Mouse (Mus musculus) limb, embryonic 10.5 days (tissue): ENCODE measurements at regions not wholly inside any gene's neighbourhood (a gene's known extent, or its start where the extent isn't known, plus 50 kb on each side); places are given as distances from the start of the nearest gene placed in this dataset.

Source experiments
- DNase-seq: peaks from one replicate; pipeline ENCODE4 v3.0.0-alpha.2; 2017; ENCODE audit warnings: low spot score
- H3K27ac ChIP-seq: fragments of 300-500 bp; sonication (generic); 2 replicates; pipeline ENCODE4 v1.5.1; 2016; ENCODE audit warnings: mild to moderate bottlenecking
- H3K27me3 ChIP-seq: fragments of 300-500 bp; sonication (generic); 2 replicates; pipeline ENCODE4 v1.6.1; 2016; ENCODE audit warnings: low read depth, mild to moderate bottlenecking; ENCODE audit not compliant: poor library complexity, severe bottlenecking
- H3K36me3 ChIP-seq: fragments of 300-500 bp; sonication (generic); 2 replicates; pipeline ENCODE4 v1.6.1; 2016; ENCODE audit warnings: mild to moderate bottlenecking, moderate library complexity
- H3K4me1 ChIP-seq: fragments of 300-500 bp; sonication (generic); 2 replicates; pipeline ENCODE4 v1.6.1; 2016
- H3K4me3 ChIP-seq: fragments of 300-500 bp; sonication (generic); 2 replicates; pipeline ENCODE4 v1.5.1; 2016; ENCODE audit warnings: mild to moderate bottlenecking, moderate library complexity
- H3K9me3 ChIP-seq: fragments of 300-500 bp; sonication (generic); replicated peaks from 2 replicates; pipeline ENCODE4 v1.6.1; 2016; ENCODE audit warnings: mild to moderate bottlenecking
- WGBS: fragments of 180-500 bp; shearing (Covaris S2); methylation state at CpG from one replicate; pipeline ENCODE4 v1.1.7; 2016; 5-methylcytosine and 5-hydroxymethylcytosine counted together

- H3K4me3 ChIP-seq: no peak overlapping the region
- H3K9me3 ChIP-seq: no peaks in the 10 kb centered on the region
- no peak overlapping the region for H3K27ac ChIP-seq
- DNase-seq: no peak
- no peaks in the 10 kb centered on the region for H3K4me1 ChIP-seq
- no peaks in the 10 kb centered on the region for H3K27me3 ChIP-seq
- no peaks in the 10 kb centered on the region for H3K36me3 ChIP-seq
- WGBS: 66% methylated on average over 4 of the region's 4 CpGs
Observed at GRCm38 (mm10) chr4:47698926-47699325, 224.5 kb downstream of the Sec61b start.

GRCm38 (mm10) chr4:47703501-47703900 is 229.0 kb downstream of the Sec61b start:
- Histone ChIP-seq H3K27me3 (no peaks in the 10 kb centered on the region), H3K36me3 (no peaks in the 10 kb centered on the region), H3K4me3 (no peak overlapping the region), H3K9me3 (no peaks in the 10 kb centered on the region), H3K27ac (no peak overlapping the region), H3K4me1 (0 out of 2 replicates have a peak, but pooled peaks cover 3% of the 10 kb centered on the region)
- no peak for DNase-seq
- WGBS: 80% methylated on average over 2 of the region's 2 CpGs

- WGBS: 84% methylated on average over 4 of the region's 4 CpGs
- no peak overlapping the region for H3K27ac ChIP-seq
- H3K4me3 ChIP-seq: no peak overlapping the region
Observed at GRCm38 (mm10) chr4:47704607-47705006, 230.1 kb downstream of the Sec61b start.

GRCm38 (mm10) chr4:47707966-47708365 is 233.5 kb downstream of the Sec61b start:
- Histone ChIP-seq H3K27me3 (no peaks in the 10 kb centered on the region), H3K9me3 (no peaks in the 10 kb centered on the region), H3K4me1 (0 out of 2 replicates have a peak, but pooled peaks cover 3% of the 10 kb centered on the region), H3K4me3 (no peak overlapping the region), H3K36me3 (no peaks in the 10 kb centered on the region), H3K27ac (no peak overlapping the region)
- DNase-seq: no peak

More at GRCm38 (mm10) chr4:47704607-47705006, 230.1 kb downstream of the Sec61b start:
- DNase-seq: no peak
- H3K4me1 ChIP-seq: 0 out of 2 replicates have a peak, but pooled peaks cover 3% of the 10 kb centered on the region
- no peaks in the 10 kb centered on the region for H3K36me3 ChIP-seq
- H3K9me3 ChIP-seq: no peaks in the 10 kb centered on the region
- no peaks in the 10 kb centered on the region for H3K27me3 ChIP-seq

GRCm38 (mm10) chr4:47713387-47713786 is 238.9 kb downstream of the Sec61b start:
- Histone ChIP-seq H3K27ac (no peak overlapping the region), H3K36me3 (no peaks in the 10 kb centered on the region), H3K27me3 (no peaks in the 10 kb centered on the region), H3K4me3 (no peak overlapping the region), H3K4me1 (no peaks in the 10 kb centered on the region), H3K9me3 (no peaks in the 10 kb centered on the region)
- no peak for DNase-seq
- WGBS: 80% methylated on average over 7 of the region's 7 CpGs

- WGBS: 5% methylated on average over 8 of the region's 8 CpGs
- Histone ChIP-seq H3K27me3 (0 out of 2 replicates have a peak, but pooled peaks cover 5% of the 10 kb centered on the region), H3K27ac (no peak overlapping the region), H3K9me3 (no peaks in the 10 kb centered on the region), H3K4me1 (peaks cover 16% of the 10 kb centered on the region), H3K36me3 (no peaks in the 10 kb centered on the region), H3K4me3 (0 out of 2 replicates have a peak overlapping the region, but pooled peaks have one; percentile 9)
- DNase-seq: peak; percentile 47
Observed at GRCm38 (mm10) chr4:47724331-47725004, 250.0 kb downstream of the Sec61b start.

GRCm38 (mm10) chr4:47725005-47725340 is 250.5 kb downstream of the Sec61b start:
- no peaks in the 10 kb centered on the region for H3K36me3 ChIP-seq
- 0 out of 2 replicates have a peak, but pooled peaks cover 5% of the 10 kb centered on the region for H3K27me3 ChIP-seq
- 10% methylated on average over 3 of the region's 3 CpGs for WGBS
- no peaks in the 10 kb centered on the region for H3K9me3 ChIP-seq
- peaks cover 16% of the 10 kb centered on the region for H3K4me1 ChIP-seq
- no peak for DNase-seq
- no peak overlapping the region for H3K27ac ChIP-seq
- H3K4me3 ChIP-seq: 0 out of 2 replicates have a peak overlapping the region, but pooled peaks have one; percentile 9

- Histone ChIP-seq H3K27ac (no peak overlapping the region), H3K9me3 (no peaks in the 10 kb centered on the region), H3K4me1 (no peaks in the 10 kb centered on the region), H3K4me3 (no peak overlapping the region), H3K27me3 (no peaks in the 10 kb centered on the region), H3K36me3 (no peaks in the 10 kb centered on the region)
- WGBS: 90% methylated on average over 8 of the region's 8 CpGs
- no peak for DNase-seq
Observed at GRCm38 (mm10) chr4:47746498-47747190, 272.2 kb downstream of the Sec61b start.

- DNase-seq: no peak
- Histone ChIP-seq H3K27ac (no peak overlapping the region), H3K4me1 (no peaks in the 10 kb centered on the region), H3K9me3 (no peaks in the 10 kb centered on the region), H3K4me3 (no peak overlapping the region), H3K36me3 (no peaks in the 10 kb centered on the region), H3K27me3 (no peaks in the 10 kb centered on the region)
- 86% methylated on average over 6 of the region's 6 CpGs for WGBS
Observed at GRCm38 (mm10) chr4:47772230-47772920, 272.6 kb upstream of the Nr4a3 start.

- Histone ChIP-seq H3K4me3 (no peak overlapping the region), H3K4me1 (no peaks in the 10 kb centered on the region), H3K9me3 (no peaks in the 10 kb centered on the region), H3K27ac (no peak overlapping the region), H3K36me3 (no peaks in the 10 kb centered on the region), H3K27me3 (no peaks in the 10 kb centered on the region)
- 91% methylated on average over 5 of the region's 5 CpGs for WGBS
- DNase-seq: no peak
Observed at GRCm38 (mm10) chr4:47774664-47775063, 270.3 kb upstream of the Nr4a3 start.

GRCm38 (mm10) chr4:47781039-47781438 is 263.9 kb upstream of the Nr4a3 start:
- H3K4me3 ChIP-seq: no peak overlapping the region
- DNase-seq: no peak
- 93% methylated on average over 4 of the region's 4 CpGs for WGBS
- no peaks in the 10 kb centered on the region for H3K4me1 ChIP-seq
- H3K27me3 ChIP-seq: no peaks in the 10 kb centered on the region
- no peak overlapping the region for H3K27ac ChIP-seq
- no peaks in the 10 kb centered on the region for H3K9me3 ChIP-seq
- no peaks in the 10 kb centered on the region for H3K36me3 ChIP-seq

- no peaks in the 10 kb centered on the region for H3K36me3 ChIP-seq
- H3K4me3 ChIP-seq: no peak overlapping the region
- H3K27me3 ChIP-seq: no peaks in the 10 kb centered on the region
- H3K4me1 ChIP-seq: no peaks in the 10 kb centered on the region
- DNase-seq: no peak
- 50% methylated on average over 4 of the region's 4 CpGs for WGBS
- H3K27ac ChIP-seq: no peak overlapping the region
- H3K9me3 ChIP-seq: no peaks in the 10 kb centered on the region
Observed at GRCm38 (mm10) chr4:47796977-47797376, 248.0 kb upstream of the Nr4a3 start.

GRCm38 (mm10) chr4:47799165-47799564 is 245.8 kb upstream of the Nr4a3 start:
- Histone ChIP-seq H3K9me3 (no peaks in the 10 kb centered on the region), H3K27ac (no peak overlapping the region), H3K36me3 (no peaks in the 10 kb centered on the region), H3K4me1 (no peaks in the 10 kb centered on the region), H3K27me3 (no peaks in the 10 kb centered on the region), H3K4me3 (no peak overlapping the region)
- DNase-seq: no peak
- 94% methylated on average over 5 of the region's 5 CpGs for WGBS
